Mouse (Mus musculus) T-cell, adult 66 days (primary cell): ENCODE data around the gene Fxn. TPM values are rescaled to one million over a fixed set of nuclear protein-coding genes. Genes with fewer than 3 reads are reported as not detected.

Source experiments
- total RNA-seq, 2 experiments: library from RNA; stranded (reverse); gene quantifications; 3 replicates in 1 of 2; 4 replicates in 1 of 2; pipeline ENCODE4 v1.2.4; 2023

Gene Fxn
- 10 to 100 TPM; 17.5 to 19.4 TPM for total RNA-seq

DNA sequence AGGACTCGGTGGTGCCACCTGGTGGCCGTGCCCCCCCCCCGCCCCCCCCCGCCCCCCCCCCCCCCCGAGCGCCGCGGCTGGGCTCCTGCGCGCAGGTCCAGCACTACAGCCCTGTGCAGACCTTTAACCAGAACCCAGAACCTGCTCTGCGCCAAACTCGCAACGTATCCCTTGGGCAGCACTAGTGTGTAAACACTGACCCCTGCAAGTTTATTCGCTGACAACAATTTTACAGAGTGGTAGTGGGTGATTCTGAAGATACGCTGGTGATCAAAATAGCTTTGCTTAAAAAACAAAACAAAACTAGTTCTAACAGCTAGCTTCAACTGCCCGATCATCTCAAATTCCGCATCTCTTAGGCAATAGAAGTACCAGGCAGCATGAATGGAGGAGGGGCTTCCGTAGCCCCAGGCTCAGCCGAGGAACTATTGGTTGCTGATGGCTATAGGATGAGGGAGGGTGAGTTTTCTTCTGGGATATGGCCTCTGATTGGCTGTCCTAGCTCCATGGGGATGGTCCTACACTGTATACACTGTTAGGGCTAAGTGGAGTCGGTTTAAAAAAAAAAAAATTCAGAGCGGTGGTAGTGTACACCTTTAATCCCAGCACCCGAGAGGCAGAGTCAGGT lies at the start of gene Fxn:
Gene Fxn (minus strand): TSS at position 5 of the 628 bp plus-strand sequence.

DNA sequence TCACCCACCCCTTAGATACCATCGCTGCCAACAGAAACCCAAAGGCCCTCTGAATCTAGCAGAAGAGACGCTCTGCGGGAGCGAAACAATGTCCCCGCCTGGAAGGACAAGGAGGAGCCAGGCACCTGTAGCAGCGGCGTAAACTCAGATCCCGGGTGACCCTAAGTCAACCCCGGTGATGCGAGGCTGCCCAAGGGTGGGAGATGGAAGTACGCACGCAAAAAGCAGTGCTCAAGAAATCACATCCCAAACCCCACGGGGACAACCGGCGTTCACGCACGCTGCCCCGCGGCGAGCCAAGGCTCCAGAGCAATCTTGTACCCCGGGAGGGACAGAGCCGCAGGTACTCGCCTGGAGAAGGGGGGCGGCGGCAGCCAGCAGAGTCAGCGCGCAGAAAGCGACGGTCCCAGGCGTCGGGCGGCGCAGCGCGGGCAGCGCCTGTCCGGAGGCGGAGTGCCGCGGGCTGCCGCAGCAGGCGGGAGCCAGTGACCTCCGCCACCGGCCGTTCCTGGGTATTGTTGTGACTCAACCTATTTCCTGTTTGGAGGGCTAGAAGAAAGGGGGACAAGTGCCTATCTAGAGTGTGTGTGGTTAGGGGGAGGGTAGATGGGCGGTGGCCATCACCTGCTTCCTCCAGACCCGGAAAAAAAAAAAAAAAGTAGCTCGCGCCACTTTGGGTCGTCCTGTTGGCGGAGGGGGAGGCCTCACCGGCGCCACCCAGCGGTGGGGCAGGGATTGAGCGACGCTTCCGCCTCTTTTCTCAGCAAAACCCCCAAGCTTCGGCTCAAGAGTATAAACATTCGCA lies 55.7 kb downstream of the Fxn start, which contains the start of gene Tjp2:
Gene Tjp2 (minus strand): TSS at position 531 of the 805 bp plus-strand sequence.

Other genes starting within 250 kb of the Fxn start
- not detected for gene Fam189a2, start 249.6 kb downstream of the Fxn start, total RNA-seq
- gene Tjp2, start 55.6 kb downstream of the Fxn start, total RNA-seq = 1 to 10 TPM; 1.3 to 2.2 TPM
- 10 to 100 TPM; 25.4 to 30.6 TPM for gene Fam122a, start 196.8 kb upstream of the Fxn start, total RNA-seq